Mouse (Mus musculus) olfactory bulb, adult 2 months (tissue): Measurements from ENCODE around the gene Rtp4.

Experiments used
- CTCF ChIP-seq: fragments of 200-500 bp; IDR thresholded peaks from 2 replicates; pipeline ENCODE4 v1.5.1; 2012; ENCODE audit warnings: low read depth, mild to moderate bottlenecking, low read length, moderate library complexity; ENCODE audit not compliant: insufficient read depth
- POLR2A ChIP-seq: fragments of 200-500 bp; IDR thresholded peaks from 2 replicates; pipeline ENCODE4 v1.6.1; 2012; ENCODE audit warnings: mild to moderate bottlenecking, low read depth, low read length, moderate library complexity; ENCODE audit not compliant: insufficient read depth

GRCm38 (mm10) chr16:23550346-23550980 lies 30.4 kb downstream of the Rtp4 start:
- TF ChIP-seq CTCF (peak; percentile 54), POLR2A (no peak)
